Mouse (Mus musculus): Measurements from ENCODE around the gene Olfr141.

Gene Olfr141

DNA sequence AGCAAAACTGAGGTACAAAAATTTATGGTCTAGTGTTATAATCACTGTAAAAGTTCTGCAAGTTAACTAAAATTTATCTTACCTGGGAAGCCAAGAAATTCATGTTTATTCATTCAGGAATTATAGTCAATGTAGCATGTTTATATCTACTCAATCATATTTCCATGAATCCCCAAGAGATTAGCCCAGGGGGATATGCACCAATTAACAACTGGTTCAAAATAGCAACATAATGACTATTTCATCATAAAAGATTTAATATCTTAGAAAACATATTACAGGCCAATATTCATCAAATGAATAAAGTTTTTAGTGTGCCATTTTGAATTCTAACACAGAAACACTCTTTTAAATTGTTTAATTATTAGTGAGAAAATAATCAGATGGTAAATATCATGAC, at the start of gene Olfr141:
Olfr141 (minus strand) TSS at position 101 of the 400 bp plus-strand sequence.
- no peak for DNase-seq (ENCODE audit: low spot score in 2 of 2)

DNA sequence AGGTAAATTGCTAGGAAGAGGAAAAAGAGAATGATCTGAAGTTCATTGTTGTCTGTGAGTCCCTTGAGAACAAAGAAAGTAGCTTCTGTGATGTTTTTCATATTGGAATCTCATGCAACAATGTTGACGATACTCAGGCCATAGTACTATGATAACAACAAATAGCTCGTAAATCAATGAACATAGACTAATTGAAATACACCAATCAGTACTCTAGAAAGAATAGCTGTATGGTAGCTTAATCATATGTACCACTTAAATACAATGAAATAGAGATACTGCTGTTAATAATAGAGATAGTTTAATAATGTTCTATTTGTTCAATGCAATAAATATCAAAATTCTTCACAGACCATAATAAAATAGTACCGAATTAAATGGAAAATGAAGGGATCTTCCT, 41.8 kb upstream of the Olfr141 start, which contains the start of gene Olfr1095:
Olfr1095 (minus strand) TSS at position 101 of the 400 bp plus-strand sequence.
- no peak for DNase-seq (ENCODE audit: low spot score in 2 of 2)

DNA sequence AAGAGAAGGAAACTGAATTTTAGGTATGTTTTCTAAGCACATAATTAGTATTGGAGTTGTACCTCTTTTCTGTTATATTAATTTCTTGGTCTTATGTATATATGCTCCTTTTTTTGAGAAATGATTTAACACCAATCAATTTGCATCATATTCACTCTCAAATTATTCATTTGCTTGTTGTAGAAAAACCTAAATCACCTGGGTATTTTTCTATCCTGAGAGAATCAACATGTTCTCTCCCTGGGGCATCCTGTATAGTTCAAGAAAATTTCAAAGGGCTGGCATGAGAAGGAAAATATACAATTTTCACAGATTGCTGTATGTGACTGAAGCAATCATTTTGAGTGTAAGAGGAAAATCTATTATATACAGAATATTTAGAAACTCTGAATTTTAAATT, 14.5 kb upstream of the Olfr141 start, which contains the start of gene Olfr1094:
Olfr1094 (plus strand) TSS at position 301 of the 400 bp plus-strand sequence.
- no peak for DNase-seq (ENCODE audit: low spot score in 2 of 2)

DNA sequence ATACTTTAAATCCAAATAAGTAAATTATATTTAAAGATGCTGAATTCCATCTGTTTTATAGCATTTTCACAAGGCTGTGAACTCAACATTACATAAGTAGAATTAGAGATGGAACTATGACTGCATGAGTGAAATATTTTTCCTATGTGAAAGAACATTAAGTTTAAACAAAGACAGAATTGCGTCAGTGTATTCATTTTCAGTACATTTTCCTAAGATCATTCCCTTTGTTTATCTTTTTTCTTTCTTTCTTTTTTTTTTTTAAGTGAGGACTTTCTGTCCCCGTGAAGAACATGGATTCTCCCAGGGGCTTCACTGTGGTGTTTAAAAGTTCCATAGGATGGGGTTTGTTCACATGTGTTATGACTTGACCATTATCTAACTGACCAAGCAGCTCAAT, 27.6 kb downstream of the Olfr141 start, which contains the start of gene Olfr1093:
Olfr1093 (plus strand) TSS at position 301 of the 400 bp plus-strand sequence.
- no peak for DNase-seq (ENCODE audit: low spot score in 2 of 2)

DNA sequence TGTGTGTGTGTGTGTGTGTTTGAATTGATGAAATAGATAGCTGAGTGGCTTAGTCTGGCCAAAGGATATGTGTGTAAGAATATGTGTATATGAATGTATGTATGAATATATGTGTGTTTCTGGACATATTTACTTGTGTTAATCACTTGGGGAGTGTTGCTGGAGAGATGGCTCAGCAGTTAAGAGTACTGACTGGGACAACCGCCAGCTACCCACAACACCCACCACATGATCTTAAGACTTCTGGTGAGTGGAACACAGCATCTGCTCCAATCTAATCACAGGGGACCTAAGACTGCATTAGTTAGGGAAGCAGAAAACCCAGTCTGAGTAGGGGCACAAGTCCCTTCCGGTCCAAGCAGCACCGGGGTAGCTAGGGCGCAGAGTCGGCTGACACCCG, 48.8 kb downstream of the Olfr141 start:
- no peak for DNase-seq (ENCODE audit: low spot score in 2 of 2)

DNA sequence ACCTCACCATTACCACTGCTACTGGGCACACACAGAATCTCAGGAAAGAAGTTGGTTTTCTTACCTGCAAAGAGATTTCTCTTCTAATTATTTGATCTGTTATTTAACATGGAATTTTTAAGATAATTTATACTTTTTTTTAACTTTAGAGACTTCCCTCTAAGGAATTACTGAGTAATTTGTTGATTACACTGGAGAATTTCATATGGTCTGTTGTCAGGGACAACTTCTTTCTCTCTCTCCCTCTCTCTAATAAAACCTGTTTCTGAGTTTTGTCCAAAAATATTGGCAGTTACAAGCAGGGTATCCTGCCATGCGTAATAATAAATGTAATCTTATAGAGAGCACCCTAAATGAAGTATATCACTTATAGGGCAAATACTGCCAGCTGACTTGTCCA, 50.9 kb downstream of the Olfr141 start, which contains the start of gene Olfr1090:
Olfr1090 (minus strand) TSS at position 101 of the 400 bp plus-strand sequence.
- no peak for DNase-seq (ENCODE audit: low spot score in 2 of 2)

Data from urinary bladder, adult 18-20 months (tissue).